In genomic region chrX:51410289-51410688, GRCm38 (mm10) we compare ENCODE assay signal across 19 mouse cellular contexts.
DNase-seq lines count a peak whose midpoint lies in the region; ATAC-seq lines count a peak whose summit lies in the region.
"Had no signal": no experiment of that assay in that cellular context is flagged by ENCODE, and none has a peak within 500 bp of the region (broad histone marks: within the 10 kb centered on the region; RNA-seq: fewer than 3 reads in every experiment).

No protein-coding gene starts in this region.

- H3K27me3 ChIP-seq in intestine, embryonic 14.5 days (replicated peaks; ENCODE audit: control insufficient read depth, insufficient read depth, low read length) = 0 out of 2 replicates have a peak, but pooled peaks cover 4% of the 10 kb centered on the region
- no peaks in the 10 kb centered on the region for H3K27me3 ChIP-seq in intestine, embryonic 16.5 days (replicated peaks; ENCODE audit: control insufficient read depth, insufficient read depth, low read length)
- H3K27me3 ChIP-seq: embryonic facial prominence, embryonic 12.5 days; forebrain, embryonic 12.5 days had no signal

- intact Hi-C loops in left cerebral cortex, postnatal 10 days (cut with DNase I) = no loop called here

- WGBS in intestine, embryonic 14.5 days = 79% methylated on average over 2 of the region's 2 CpGs
- WGBS in intestine, embryonic 16.5 days = 77% methylated on average over 2 of the region's 2 CpGs

- H3K4me2 ChIP-seq in intestine, embryonic 14.5 days (ENCODE audit: low read length) = no peak overlapping the region
- no peak overlapping the region for H3K4me2 ChIP-seq in intestine, embryonic 16.5 days (ENCODE audit: low read depth, low read length)
- H3K4me2 ChIP-seq: embryonic facial prominence, embryonic 12.5 days; forebrain, embryonic 12.5 days had no signal

- no peak for DNase-seq in intestine, embryonic 14.5 days (ENCODE audit: low spot score)
- DNase-seq in adrenal gland, postnatal 10 days = no peak
- no peak for DNase-seq in left cerebral cortex, postnatal 10 days (ENCODE audit: extremely low spot score in 1 of 2, low spot score in 2 of 2)
- DNase-seq in cerebellum, postnatal 36 days = no peak
- DNase-seq: adrenal gland, adult 8-10 months; adrenal gland, postnatal 25 days; cerebellum, adult 11 months; cerebellum, adult 18-20 months; cerebellum, adult 8-10 months; cerebellum, adult 9-11 months; cerebellum, postnatal 14 days had no signal

- no peaks in the 10 kb centered on the region for H3K9me3 ChIP-seq in intestine, embryonic 14.5 days (ENCODE audit: control insufficient read depth, low read length)
- H3K9me3 ChIP-seq in intestine, embryonic 16.5 days (ENCODE audit: control insufficient read depth, low read length) = no peaks in the 10 kb centered on the region
- H3K9me3 ChIP-seq: embryonic facial prominence, embryonic 10.5 days; embryonic facial prominence, embryonic 12.5 days; forebrain, embryonic 10.5 days; forebrain, embryonic 12.5 days had no signal

- no peaks in the 10 kb centered on the region for H3K36me3 ChIP-seq in intestine, embryonic 14.5 days (ENCODE audit: control insufficient read depth, insufficient read depth, low read length)
- no peaks in the 10 kb centered on the region for H3K36me3 ChIP-seq in intestine, embryonic 16.5 days (ENCODE audit: control insufficient read depth, insufficient read depth, low read length)
- H3K36me3 ChIP-seq: embryonic facial prominence, embryonic 10.5 days; embryonic facial prominence, embryonic 12.5 days; forebrain, embryonic 10.5 days; forebrain, embryonic 12.5 days had no signal

- peak; percentile 50; the same call in 1 of the 2 replicates for ATAC-seq in intestine, embryonic 14.5 days (replicated peaks; ENCODE audit: low FRiP score, low TSS enrichment, low read depth)
- peak; percentile 84 for ATAC-seq in intestine, embryonic 16.5 days
- ATAC-seq: forebrain, embryonic 14.5 days; forebrain, embryonic 16.5 days had no signal

- H3K9ac ChIP-seq in intestine, embryonic 14.5 days (ENCODE audit: low read length) = no peak overlapping the region
- no peak overlapping the region for H3K9ac ChIP-seq in intestine, embryonic 16.5 days (ENCODE audit: low read depth, low read length)
- H3K9ac ChIP-seq: embryonic facial prominence, embryonic 12.5 days; forebrain, embryonic 12.5 days had no signal

- H3K4me1 ChIP-seq in intestine, embryonic 14.5 days (replicated peaks; ENCODE audit: control insufficient read depth, insufficient read depth, low read length) = no peaks in the 10 kb centered on the region
- no peaks in the 10 kb centered on the region for H3K4me1 ChIP-seq in intestine, embryonic 16.5 days (ENCODE audit: control insufficient read depth, insufficient read depth, low read length)
- H3K4me1 ChIP-seq: embryonic facial prominence, embryonic 10.5 days; embryonic facial prominence, embryonic 12.5 days; forebrain, embryonic 10.5 days; forebrain, embryonic 12.5 days had no signal

- H3K4me3 ChIP-seq in intestine, embryonic 14.5 days (ENCODE audit: low read depth, low read length) = no peak overlapping the region
- no peak overlapping the region for H3K4me3 ChIP-seq in intestine, embryonic 16.5 days (ENCODE audit: low read length)
- H3K4me3 ChIP-seq: embryonic facial prominence, embryonic 10.5 days; embryonic facial prominence, embryonic 12.5 days; erythroblast, embryonic 14.5 days; forebrain, embryonic 10.5 days; forebrain, embryonic 12.5 days had no signal

- H3K27ac ChIP-seq in intestine, embryonic 14.5 days (ENCODE audit: low read depth) = no peak overlapping the region
- no peak overlapping the region for H3K27ac ChIP-seq in intestine, embryonic 16.5 days (ENCODE audit: low read length)
- H3K27ac ChIP-seq: embryonic facial prominence, embryonic 10.5 days; embryonic facial prominence, embryonic 12.5 days; forebrain, embryonic 10.5 days; forebrain, embryonic 12.5 days had no signal
